Mouse (Mus musculus) C2C12 (cell line): ENCODE results near the gene Gm37240.

Experiments used
- CTCF ChIP-seq: IDR thresholded peaks from one replicate; pipeline ENCODE4 v1.5.1; 2011; ENCODE audit not compliant: control insufficient read depth, insufficient read depth, insufficient read length
- FOSL1 ChIP-seq: IDR thresholded peaks from one replicate; pipeline ENCODE4 v1.8.0; 2011; ENCODE audit warnings: mild to moderate bottlenecking, low read length; ENCODE audit not compliant: poor library complexity, insufficient read depth, severe bottlenecking
- MAX ChIP-seq: IDR thresholded peaks from one replicate; pipeline ENCODE4 v1.6.1; 2011; ENCODE audit warnings: mild to moderate bottlenecking, control low read depth
- MYOD1 ChIP-seq: IDR thresholded peaks from one replicate; pipeline ENCODE4 v1.6.1; 2011; ENCODE audit warnings: low read depth; ENCODE audit not compliant: control insufficient read depth, insufficient read length
- MYOG ChIP-seq: IDR thresholded peaks from one replicate; pipeline ENCODE4 v1.6.1; 2011; ENCODE audit not compliant: control insufficient read depth, insufficient read length; ENCODE audit errors: extremely low read depth
- USF1 ChIP-seq: IDR thresholded peaks from one replicate; pipeline ENCODE4 v1.6.1; 2011; ENCODE audit warnings: low read depth, mild to moderate bottlenecking, control low read depth, moderate library complexity

GRCm38 (mm10) chr3:84723996-84724395 is 1163.3 kb downstream of the Gm37240 start:
- TF ChIP-seq CTCF (no peak), MYOD1 (no peak), MAX (no peak), FOSL1 (no peak), USF1 (no peak), MYOG (no peak)
